Mouse (Mus musculus): ENCODE data around the gene Tpk1. TPM values are rescaled to one million over a fixed set of nuclear protein-coding genes. Genes with fewer than 3 reads are reported as not detected.

Tpk1 gene
- 10 to 100 TPM in 1 of 2 experiments, 1 to 10 TPM in 1; 9.9 to 14.5 TPM for polyA plus RNA-seq (2017; shearing (Covaris generic))

DNA sequence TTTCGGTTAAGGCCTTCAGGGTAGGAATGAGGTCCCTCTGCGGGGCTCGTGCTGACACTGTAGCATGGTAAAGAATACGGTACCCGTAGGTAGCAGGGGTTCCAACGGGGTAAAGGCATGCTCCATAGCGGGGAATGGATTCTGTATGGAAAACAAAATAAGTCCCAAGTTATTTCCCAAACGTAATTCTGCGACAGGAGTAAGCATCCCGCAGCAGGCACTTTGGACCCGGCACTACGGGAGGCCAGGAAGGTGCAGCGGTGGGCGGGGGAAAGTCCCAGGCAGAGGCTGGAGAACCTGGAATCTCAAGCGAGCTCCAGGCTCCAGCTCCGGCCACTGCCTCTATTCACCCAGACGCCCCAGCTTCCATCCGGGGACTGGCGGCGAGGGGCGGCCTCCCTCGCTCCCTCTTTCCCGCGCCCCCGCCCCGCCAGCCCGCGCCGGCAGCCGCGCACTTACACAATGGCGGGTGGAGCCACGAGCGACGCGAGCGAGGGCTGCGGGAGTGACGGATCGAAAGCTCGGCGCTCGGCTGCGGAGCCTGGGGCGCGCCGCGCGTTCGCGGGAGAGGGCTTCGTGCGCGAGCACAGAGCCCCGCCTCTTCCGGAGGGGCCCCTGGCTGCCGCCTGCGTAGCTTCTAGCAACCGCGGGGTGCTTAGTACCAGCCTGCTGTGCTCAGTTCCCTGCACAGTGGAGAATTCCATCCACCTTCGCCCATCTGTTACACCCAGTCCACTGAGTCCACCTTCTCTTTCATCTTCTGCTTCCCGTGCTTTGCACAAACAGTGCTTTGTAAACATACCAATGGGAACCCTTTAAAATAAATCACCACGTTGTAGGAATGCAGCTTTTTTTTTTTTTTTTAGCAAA, at the start of gene Tpk1:
Gene Tpk1 (minus strand): TSS at position 602 of the 870 bp plus-strand sequence.

DNA sequence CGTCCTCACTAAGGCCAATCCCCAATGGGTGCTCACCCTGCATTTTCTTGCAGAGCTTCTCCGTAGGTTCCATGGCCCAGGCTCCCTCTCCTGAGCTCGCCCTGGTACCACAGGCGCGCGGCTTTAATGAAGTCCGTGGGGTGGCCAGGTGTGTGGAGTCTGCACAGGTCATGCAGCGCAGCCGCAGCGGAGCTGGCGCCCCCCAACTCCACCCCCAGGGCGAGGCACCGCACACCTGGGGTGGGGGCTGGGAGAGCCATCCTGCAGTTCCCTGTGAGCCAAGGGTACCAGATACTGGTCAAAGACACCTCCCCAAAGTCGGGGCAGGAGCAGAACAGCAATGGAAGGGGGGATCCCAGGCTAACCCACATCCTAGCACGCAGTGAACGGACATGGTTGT, 356.6 kb downstream of the Tpk1 start, which contains the start of gene Nobox:
Gene Nobox (minus strand): TSS at position 101 of the 400 bp plus-strand sequence.

Measured in inflammation-experienced regulatory T-cells (primary cell).